In the genomic region with DNA sequence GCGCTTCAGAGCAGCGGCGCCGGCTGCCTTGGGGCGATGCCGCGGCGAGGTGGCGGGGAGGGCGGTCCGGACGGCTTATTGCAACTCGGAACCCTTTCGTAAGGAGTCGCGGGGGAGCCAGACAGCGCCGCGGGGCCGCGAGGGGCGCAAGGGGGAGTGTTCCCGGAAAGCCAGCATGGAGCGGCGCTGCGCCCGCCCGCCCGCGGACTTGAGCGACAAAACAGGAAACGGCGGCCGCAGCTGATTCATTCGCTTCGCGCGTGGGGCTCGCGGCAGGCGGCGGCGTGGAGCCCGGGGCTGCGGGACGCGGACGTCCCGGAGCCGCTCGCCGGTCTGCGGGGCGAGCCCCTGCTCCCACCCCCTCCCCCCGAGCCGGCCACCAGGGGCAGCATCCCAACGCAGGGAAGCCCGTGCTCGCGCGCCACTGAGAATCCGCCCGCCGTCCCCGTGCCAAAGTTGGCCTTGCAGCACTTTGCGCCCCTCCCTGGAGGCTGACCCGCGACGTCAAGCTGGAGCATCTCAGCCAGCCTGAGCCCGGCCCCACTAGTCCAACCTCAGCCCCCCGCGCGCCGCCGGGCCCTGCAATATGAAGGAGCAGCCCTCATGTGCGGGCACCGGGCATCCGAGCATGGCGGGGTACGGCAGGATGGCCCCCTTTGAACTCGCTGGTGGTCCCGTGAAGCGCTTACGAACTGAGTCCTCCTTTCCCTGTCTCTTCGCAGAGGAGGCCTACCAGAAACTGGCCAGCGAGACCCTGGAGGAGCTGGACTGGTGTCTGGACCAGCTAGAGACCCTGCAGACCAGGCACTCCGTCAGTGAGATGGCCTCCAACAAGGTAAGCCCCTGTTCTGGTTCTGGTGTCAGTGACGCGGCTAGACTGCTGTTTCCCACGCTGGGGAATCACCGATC, we compare ENCODE assay signal across 8 mouse cellular contexts.
DNase-seq lines count a peak whose midpoint lies in the region; ATAC-seq and TF ChIP-seq lines count a peak whose summit lies in the region.

No protein-coding gene starts in this region.

- H3K4me2 ChIP-seq in intestine, embryonic 14.5 days (ENCODE audit: low read length): peak overlapping the region; percentile 82
- peak overlapping the region; percentile 93 for H3K4me2 ChIP-seq in midbrain, embryonic 11.5 days

- 2% methylated on average over 75 of the region's 91 CpGs for WGBS in intestine, embryonic 14.5 days
- under 1% methylated on average over 91 of the region's 91 CpGs for WGBS in limb, embryonic 10.5 days
- WGBS in midbrain, embryonic 11.5 days: 1% methylated on average over 75 of the region's 91 CpGs

- H3K27ac ChIP-seq in cortical plate, adult 2 months (ENCODE audit: insufficient read depth, low read length): no peak overlapping the region
- H3K27ac ChIP-seq in intestine, embryonic 14.5 days (ENCODE audit: low read depth): peak overlapping the region; percentile 38; the same call in 1 of the 2 replicates
- peak overlapping the region; percentile 88 for H3K27ac ChIP-seq in limb, embryonic 10.5 days
- H3K27ac ChIP-seq in midbrain, embryonic 11.5 days (ENCODE audit: low read depth, low read length): 0 out of 2 replicates have a peak overlapping the region, but pooled peaks have one; percentile 5

- H3K4me1 ChIP-seq in cortical plate, adult 2 months (ENCODE audit: control insufficient read depth, insufficient read depth, low read length): no peaks in the 10 kb centered on the region; the same call in 1 of the 2 replicates
- peaks cover 18% of the 10 kb centered on the region; the same call in 1 of the 2 replicates for H3K4me1 ChIP-seq in intestine, embryonic 14.5 days (replicated peaks; ENCODE audit: control insufficient read depth, insufficient read depth, low read length)
- H3K4me1 ChIP-seq in limb, embryonic 10.5 days: peaks cover 59% of the 10 kb centered on the region
- peaks cover 11% of the 10 kb centered on the region for H3K4me1 ChIP-seq in midbrain, embryonic 11.5 days (ENCODE audit: control insufficient read depth, insufficient read depth, low read length)

- no peak for TF ChIP-seq POLR2A in cortical plate, adult 2 months (IDR thresholded peaks at IDR 0.05; ENCODE audit: extremely low read depth, insufficient read depth, low read length)

- TF ChIP-seq CTCF in cortical plate, adult 2 months (IDR thresholded peaks at IDR 0.05; ENCODE audit: extremely low read depth, insufficient read depth, low read length): no peak

- peak; percentile 88 for ATAC-seq in intestine, embryonic 14.5 days (replicated peaks; ENCODE audit: low FRiP score, low TSS enrichment, low read depth)
- ATAC-seq in midbrain, embryonic 11.5 days (ENCODE audit: low FRiP score): peak; percentile 89

- intact Hi-C loops in gastrocnemius, postnatal 36 days (cut with DNase I): loop anchor here (1.0 to 5.0 kb wide), 2 partner anchors 81 to 126 kb away; no protein-coding TSS in a partner anchor

- no peaks in the 10 kb centered on the region for H3K9me3 ChIP-seq in intestine, embryonic 14.5 days (ENCODE audit: control insufficient read depth, low read length)
- no peaks in the 10 kb centered on the region for H3K9me3 ChIP-seq in limb, embryonic 10.5 days (replicated peaks)
- H3K9me3 ChIP-seq in midbrain, embryonic 11.5 days (ENCODE audit: control insufficient read depth, low read length): no peaks in the 10 kb centered on the region

- DNase-seq in adrenal gland, adult 18-20 months (ENCODE audit: low spot score in 2 of 2): peak; percentile 53 to 63
- DNase-seq in gastrocnemius, postnatal 36 days: peak; percentile 54 to 78
- DNase-seq in intestine, embryonic 14.5 days (ENCODE audit: low spot score): peak; percentile 88
- peak; percentile 89 for DNase-seq in limb, embryonic 10.5 days (ENCODE audit: low spot score)
- DNase-seq in midbrain, embryonic 11.5 days (ENCODE audit: low spot score, missing footprints): peak; percentile 97
- DNase-seq in skeletal muscle tissue, adult 2 months (ENCODE audit: low read depth, low spot score): peak; percentile 90
- peak; percentile 64 for DNase-seq in yolk sac, embryonic 10.5 days (ENCODE audit: low spot score)

- H3K9ac ChIP-seq in intestine, embryonic 14.5 days (ENCODE audit: low read length): peak overlapping the region; percentile 66
- H3K9ac ChIP-seq in midbrain, embryonic 11.5 days (ENCODE audit: low read length): peak overlapping the region; percentile 72

- peak overlapping the region; percentile 85 for H3K4me3 ChIP-seq in cortical plate, adult 2 months (ENCODE audit: insufficient read depth, low read length)
- H3K4me3 ChIP-seq in intestine, embryonic 14.5 days (ENCODE audit: low read depth, low read length): peak overlapping the region; percentile 66
- H3K4me3 ChIP-seq in limb, embryonic 10.5 days: peak overlapping the region; percentile 76
- H3K4me3 ChIP-seq in midbrain, embryonic 11.5 days (ENCODE audit: low read depth, low read length): peak overlapping the region; percentile 54

- H3K27me3 ChIP-seq in intestine, embryonic 14.5 days (replicated peaks; ENCODE audit: control insufficient read depth, insufficient read depth, low read length): peaks cover 3% of the 10 kb centered on the region; the same call in 1 of the 2 replicates
- peaks cover 9% of the 10 kb centered on the region; the same call in 1 of the 2 replicates for H3K27me3 ChIP-seq in limb, embryonic 10.5 days (ENCODE audit: low read depth, poor library complexity, severe bottlenecking)
- no peaks in the 10 kb centered on the region for H3K27me3 ChIP-seq in midbrain, embryonic 11.5 days (ENCODE audit: control insufficient read depth, insufficient read depth, low read length)

- no peaks in the 10 kb centered on the region for H3K36me3 ChIP-seq in intestine, embryonic 14.5 days (ENCODE audit: control insufficient read depth, insufficient read depth, low read length)
- H3K36me3 ChIP-seq in limb, embryonic 10.5 days: no peaks in the 10 kb centered on the region
- no peaks in the 10 kb centered on the region for H3K36me3 ChIP-seq in midbrain, embryonic 11.5 days (ENCODE audit: control insufficient read depth, insufficient read depth, low read length)
